Mouse (Mus musculus) ES-E14 (cell line): Measurements from ENCODE around the gene Esrrg. TPM values are rescaled to one million over a fixed set of nuclear protein-coding genes. Genes with fewer than 3 reads are reported as not detected.

Experiments used
- DNase-seq: peaks from one replicate; pipeline ENCODE4 v3.0.0-alpha.2; 2013; ENCODE audit warnings: low read depth, low spot score
- H3K27ac ChIP-seq: 2 replicates; pipeline ENCODE4 v1.5.1; 2012; ENCODE audit warnings: low read depth, mild to moderate bottlenecking, low read length, moderate library complexity, mixed read lengths; ENCODE audit not compliant: poor library complexity, insufficient read depth, severe bottlenecking
- H3K36me3 ChIP-seq: 2 replicates; pipeline ENCODE4 v1.6.1; 2012; ENCODE audit warnings: mild to moderate bottlenecking, low read length, moderate library complexity, mixed read lengths; ENCODE audit not compliant: control insufficient read depth, poor library complexity, insufficient read depth, severe bottlenecking
- H3K4me1 ChIP-seq, 2 experiments: fragments of 150-350 bp in 1 of 2; sonication (generic) in 1 of 2; 2 replicates each; pipeline ENCODE4 v1.6.1; 2012; ENCODE audit warnings: low read length in 2 of 2, mild to moderate bottlenecking in 1 of 2, mixed read lengths in 1 of 2; ENCODE audit not compliant: control insufficient read depth in 2 of 2, insufficient read depth in 2 of 2, poor library complexity in 1 of 2
- H3K4me3 ChIP-seq, 2 experiments: fragments of 150-350 bp in 1 of 2; sonication (generic) in 1 of 2; 2 replicates each; pipeline ENCODE4 v1.5.1; 2012; ENCODE audit warnings: low read length in 2 of 2, low read depth in 1 of 2, mild to moderate bottlenecking in 1 of 2, mixed read lengths in 1 of 2; ENCODE audit not compliant: insufficient read depth in 1 of 2, poor library complexity in 1 of 2, severe bottlenecking in 1 of 2
- H3K9ac ChIP-seq: 2 replicates; pipeline ENCODE4 v1.6.1; 2012; ENCODE audit warnings: low read depth, mild to moderate bottlenecking, low read length, mixed read lengths; ENCODE audit not compliant: poor library complexity, insufficient read depth, severe bottlenecking
- H3K9me3 ChIP-seq: fragments of 150-350 bp; sonication (generic); 2 replicates; pipeline ENCODE4 v1.6.1; 2012; ENCODE audit warnings: low read depth, mild to moderate bottlenecking, low read length; ENCODE audit not compliant: control insufficient read depth, insufficient read depth
- CHD2 ChIP-seq: IDR thresholded peaks from 2 replicates; pipeline ENCODE4 v1.6.1; 2014; ENCODE audit warnings: mild to moderate bottlenecking, low read depth, low read length, inconsistent platforms
- HCFC1 ChIP-seq: IDR thresholded peaks from 2 replicates; pipeline ENCODE4 v1.6.1; 2012; ENCODE audit warnings: low read length, inconsistent platforms, borderline replicate concordance; ENCODE audit not compliant: insufficient read depth
- MAFK ChIP-seq: IDR thresholded peaks from 2 replicates; pipeline ENCODE4 v1.6.1; 2014; ENCODE audit warnings: mild to moderate bottlenecking, low read depth, low read length, inconsistent platforms; ENCODE audit not compliant: insufficient read depth
- ZC3H11A ChIP-seq: IDR thresholded peaks from 2 replicates; pipeline ENCODE4 v1.6.1; 2012; ENCODE audit warnings: low read depth, mild to moderate bottlenecking, inconsistent platforms, low read length, borderline replicate concordance
- ZNF384 ChIP-seq: IDR thresholded peaks from 2 replicates; pipeline ENCODE4 v1.6.1; 2012; ENCODE audit warnings: low read depth, low read length, inconsistent platforms
- in situ Hi-C, 2 experiments: fragments of 600-800 bp; cut with MboI; formaldehyde crosslinking; loops; one replicate each; pipeline ENCODE4 v1.15.1; 2025; ENCODE audit warnings: low sequenced_read_pairs in 2 of 2, inconsistent platforms in 1 of 2; ENCODE audit not compliant: unreplicated experiment in 2 of 2
- total RNA-seq: library from RNA; depleted of rRNA; stranded (reverse); fragments of 300-350 nt; gene quantifications from 2 replicates; pipeline ENCODE4 v1.2.3, GENCODE M21; 2012

Gene Esrrg
- total RNA-seq, 1 experiment = 0.09 TPM

GRCm38 (mm10) chr1:187836384-187836783, 227.8 kb downstream of the Esrrg start:
- DNase-seq = no peak
- Histone ChIP-seq H3K36me3 (no peaks in the 10 kb centered on the region), H3K27ac (no peak overlapping the region), H3K9me3 (no peaks in the 10 kb centered on the region), H3K4me1 (no peaks in the 10 kb centered on the region), H3K4me3 (no peak overlapping the region), H3K9ac (no peak overlapping the region)
- in situ Hi-C loops = no loop called here
- TF ChIP-seq ZNF384 (no peak), ZC3H11A (no peak), MAFK (no peak), HCFC1 (no peak), CHD2 (no peak)

- H3K36me3 ChIP-seq = no peaks in the 10 kb centered on the region
- no peak overlapping the region for H3K9ac ChIP-seq
- DNase-seq = no peak
- TF ChIP-seq MAFK = no peak
- TF ChIP-seq ZNF384 = no peak
- H3K4me1 ChIP-seq = no peaks in the 10 kb centered on the region
- H3K9me3 ChIP-seq = no peaks in the 10 kb centered on the region
- in situ Hi-C loops = no loop called here
- H3K27ac ChIP-seq = no peak overlapping the region
- H3K4me3 ChIP-seq = no peak overlapping the region
These were observed 228.3 kb downstream of the Esrrg start for GRCm38 (mm10) chr1:187836876-187837275.

- in situ Hi-C loops = no loop called here
- TF ChIP-seq HCFC1 = no peak
- no peak for TF ChIP-seq ZC3H11A
- TF ChIP-seq ZNF384 = no peak
- TF ChIP-seq MAFK = no peak
- H3K36me3 ChIP-seq = no peaks in the 10 kb centered on the region
These were observed 233.0 kb downstream of the Esrrg start for GRCm38 (mm10) chr1:187841629-187842028.

GRCm38 (mm10) chr1:187842702-187843101, 234.1 kb downstream of the Esrrg start:
- Histone ChIP-seq H3K4me1 (no peaks in the 10 kb centered on the region), H3K27ac (no peak overlapping the region), H3K4me3 (no peak overlapping the region), H3K9ac (no peak overlapping the region), H3K9me3 (no peaks in the 10 kb centered on the region), H3K36me3 (no peaks in the 10 kb centered on the region)
- in situ Hi-C loops = no loop called here
- no peak for TF ChIP-seq CHD2
- TF ChIP-seq MAFK = no peak
- no peak for TF ChIP-seq HCFC1
- DNase-seq = no peak

More at GRCm38 (mm10) chr1:187841629-187842028, 233.0 kb downstream of the Esrrg start:
- Histone ChIP-seq H3K9me3 (no peaks in the 10 kb centered on the region), H3K4me1 (no peaks in the 10 kb centered on the region), H3K27ac (no peak overlapping the region), H3K9ac (no peak overlapping the region), H3K4me3 (no peak overlapping the region)
- DNase-seq = no peak

GRCm38 (mm10) chr1:187854148-187854547, 245.6 kb downstream of the Esrrg start:
- in situ Hi-C loops = no loop called here
- H3K36me3 ChIP-seq = no peaks in the 10 kb centered on the region
- TF ChIP-seq ZC3H11A = no peak
- no peak for TF ChIP-seq MAFK
- TF ChIP-seq HCFC1 = no peak
- no peak for TF ChIP-seq ZNF384
- no peak for TF ChIP-seq CHD2
- H3K9me3 ChIP-seq = no peaks in the 10 kb centered on the region
- H3K27ac ChIP-seq = no peak overlapping the region
- no peak overlapping the region for H3K4me3 ChIP-seq
- H3K9ac ChIP-seq = no peak overlapping the region
- no peaks in the 10 kb centered on the region for H3K4me1 ChIP-seq
- no peak for DNase-seq
